Mouse (Mus musculus) forebrain, embryonic 15.5 days (tissue): ENCODE data around the gene Adcy6. TPM values are rescaled to one million over a fixed set of nuclear protein-coding genes. Genes with fewer than 3 reads are reported as not detected.

Experiments
- ATAC-seq: fragments of 200-750 bp; cut with Nextera tagmentation; replicated peaks from 2 replicates; pipeline ENCODE4 v1.8.0; 2017; ENCODE audit warnings: mild to moderate bottlenecking, moderate TSS enrichment, moderate library complexity
- H3K27ac ChIP-seq: fragments of 300-500 bp; sonication (generic); replicated peaks from 2 replicates; pipeline ENCODE4 v1.5.1; 2015; ENCODE audit warnings: mild to moderate bottlenecking, inconsistent platforms
- H3K27me3 ChIP-seq: fragments of 300-500 bp; sonication (generic); 2 replicates; pipeline ENCODE4 v1.6.1; 2015; ENCODE audit warnings: inconsistent platforms
- H3K36me3 ChIP-seq: fragments of 300-500 bp; sonication (generic); 2 replicates; pipeline ENCODE4 v1.6.1; 2015; ENCODE audit warnings: mild to moderate bottlenecking, inconsistent platforms
- H3K4me1 ChIP-seq: fragments of 300-500 bp; sonication (generic); 2 replicates; pipeline ENCODE4 v1.6.1; 2015; ENCODE audit warnings: inconsistent platforms
- H3K4me2 ChIP-seq: fragments of 300-500 bp; sonication (generic); replicated peaks from 2 replicates; pipeline ENCODE4 v1.6.1; 2015; ENCODE audit warnings: mild to moderate bottlenecking, inconsistent platforms
- H3K4me3 ChIP-seq: fragments of 300-500 bp; sonication (generic); 2 replicates; pipeline ENCODE4 v1.5.1; 2015; ENCODE audit warnings: mild to moderate bottlenecking, inconsistent platforms
- H3K9ac ChIP-seq: fragments of 300-500 bp; sonication (generic); replicated peaks from 2 replicates; pipeline ENCODE4 v1.6.1; 2015; ENCODE audit warnings: mild to moderate bottlenecking, inconsistent platforms
- H3K9me3 ChIP-seq: fragments of 300-500 bp; sonication (generic); 2 replicates; pipeline ENCODE4 v1.6.1; 2016; ENCODE audit warnings: inconsistent platforms
- WGBS: fragments of 180-500 bp; shearing (Covaris S2); methylation state at CpG from one replicate; pipeline ENCODE4 v1.1.7; 2015; ENCODE audit warnings: mixed read lengths; 5-methylcytosine and 5-hydroxymethylcytosine counted together
- polyA plus RNA-seq: library from polyadenylated mRNA; unstranded; fragments of >200 nt; fragmentation: Nextera tagmentation; extraction: Ambion mirVana; gene quantifications from 2 replicates; pipeline ENCODE4 v1.2.1, GENCODE M21; 2015

Gene Adcy6
- polyA plus RNA-seq, 1 experiment from 2014 or later, result 12.5 TPM

- Histone ChIP-seq H3K27ac (peak overlapping the region; percentile 21; the same call in 1 of the 2 replicates), H3K36me3 (peaks cover 27% of the 10 kb centered on the region), H3K9ac (peak overlapping the region; percentile 91), H3K9me3 (no peaks in the 10 kb centered on the region), H3K27me3 (no peaks in the 10 kb centered on the region; the same call in 1 of the 2 replicates), H3K4me1 (peaks cover 49% of the 10 kb centered on the region), H3K4me3 (peak overlapping the region; percentile 76), H3K4me2 (peak overlapping the region; percentile 86)
- ATAC-seq, result no peak
- WGBS, result 17% methylated on average over 5 of the region's 5 CpGs
Observed at GRCm38 (mm10) chr15:98636517-98636916, 26.6 kb upstream of the Adcy6 start.

- H3K4me2 ChIP-seq, result peak overlapping the region; percentile 86
- H3K27ac ChIP-seq, result peak overlapping the region; percentile 98
- peak overlapping the region; percentile 76 for H3K4me3 ChIP-seq
- no peaks in the 10 kb centered on the region; the same call in 1 of the 2 replicates for H3K27me3 ChIP-seq
- H3K36me3 ChIP-seq, result peaks cover 15% of the 10 kb centered on the region
- WGBS, result 2% methylated on average over 21 of the region's 21 CpGs
- peaks cover 54% of the 10 kb centered on the region for H3K4me1 ChIP-seq
- no peak; the same call in 1 of the 2 replicates for ATAC-seq
- H3K9ac ChIP-seq, result peak overlapping the region; percentile 91
- no peaks in the 10 kb centered on the region for H3K9me3 ChIP-seq
Observed at GRCm38 (mm10) chr15:98635291-98635841, 25.5 kb upstream of the Adcy6 start.

- peaks cover 8% of the 10 kb centered on the region for H3K36me3 ChIP-seq
- H3K9me3 ChIP-seq, result no peaks in the 10 kb centered on the region
- peak overlapping the region; percentile 98 for H3K27ac ChIP-seq
- H3K27me3 ChIP-seq, result peaks cover 3% of the 10 kb centered on the region; the same call in 1 of the 2 replicates
- H3K9ac ChIP-seq, result peak overlapping the region; percentile 91
- peak overlapping the region; percentile 76 for H3K4me3 ChIP-seq
- peak overlapping the region; percentile 86 for H3K4me2 ChIP-seq
- peaks cover 54% of the 10 kb centered on the region for H3K4me1 ChIP-seq
- ATAC-seq, result peak; percentile 76
- under 1% methylated on average over 51 of the region's 65 CpGs for WGBS
Observed at GRCm38 (mm10) chr15:98634541-98635081, 24.7 kb upstream of the Adcy6 start.

- Histone ChIP-seq H3K27ac (peak overlapping the region; percentile 98), H3K4me1 (peaks cover 57% of the 10 kb centered on the region), H3K4me2 (peak overlapping the region; percentile 86), H3K36me3 (peaks cover 3% of the 10 kb centered on the region; the same call in 1 of the 2 replicates), H3K27me3 (peaks cover 9% of the 10 kb centered on the region; the same call in 1 of the 2 replicates), H3K9me3 (no peaks in the 10 kb centered on the region), H3K4me3 (peak overlapping the region; percentile 76), H3K9ac (peak overlapping the region; percentile 91)
- under 1% methylated on average over 25 of the region's 25 CpGs for WGBS
- ATAC-seq, result peak; percentile 12; the same call in 1 of the 2 replicates
Observed at GRCm38 (mm10) chr15:98633822-98634470, 24.1 kb upstream of the Adcy6 start.

GRCm38 (mm10) chr15:98632921-98633320, 23.0 kb upstream of the Adcy6 start:
- ATAC-seq, result no peak
- Histone ChIP-seq H3K4me3 (peak overlapping the region; percentile 76), H3K27me3 (peaks cover 11% of the 10 kb centered on the region; the same call in 1 of the 2 replicates), H3K4me1 (peaks cover 64% of the 10 kb centered on the region), H3K9ac (peak overlapping the region; percentile 91), H3K27ac (peak overlapping the region; percentile 98), H3K36me3 (peaks cover 3% of the 10 kb centered on the region; the same call in 1 of the 2 replicates), H3K4me2 (peak overlapping the region; percentile 86), H3K9me3 (no peaks in the 10 kb centered on the region)
- 2% methylated on average over 4 of the region's 4 CpGs for WGBS

GRCm38 (mm10) chr15:98632107-98632744, 22.4 kb upstream of the Adcy6 start:
- Histone ChIP-seq H3K27me3 (peaks cover 11% of the 10 kb centered on the region; the same call in 1 of the 2 replicates), H3K4me2 (peak overlapping the region; percentile 86), H3K4me3 (peak overlapping the region; percentile 76), H3K9ac (peak overlapping the region; percentile 91), H3K27ac (peak overlapping the region; percentile 98), H3K9me3 (no peaks in the 10 kb centered on the region), H3K4me1 (peaks cover 58% of the 10 kb centered on the region), H3K36me3 (no peaks in the 10 kb centered on the region)
- WGBS, result 1% methylated on average over 25 of the region's 25 CpGs
- peak; percentile 62 for ATAC-seq

GRCm38 (mm10) chr15:98631493-98631892, 21.6 kb upstream of the Adcy6 start:
- no peaks in the 10 kb centered on the region for H3K9me3 ChIP-seq
- under 1% methylated on average over 18 of the region's 18 CpGs for WGBS
- H3K27me3 ChIP-seq, result peaks cover 11% of the 10 kb centered on the region; the same call in 1 of the 2 replicates
- no peaks in the 10 kb centered on the region for H3K36me3 ChIP-seq
- peak overlapping the region; percentile 76 for H3K4me3 ChIP-seq
- peak overlapping the region; percentile 86 for H3K4me2 ChIP-seq
- H3K9ac ChIP-seq, result peak overlapping the region; percentile 91; the same call in 1 of the 2 replicates
- 0 out of 2 replicates have a peak, but pooled peaks have one; percentile 3 for ATAC-seq
- H3K27ac ChIP-seq, result peak overlapping the region; percentile 98
- peaks cover 50% of the 10 kb centered on the region for H3K4me1 ChIP-seq

- no peak for ATAC-seq
- peak within 1 kb of the TSS; percentile 76 for H3K4me3 ChIP-seq
- peak within 1 kb of the TSS; percentile 98 for H3K27ac ChIP-seq
- H3K4me1 ChIP-seq, result peaks cover 41% of the 10 kb centered on the region
- peaks cover 11% of the 10 kb centered on the region; the same call in 1 of the 2 replicates for H3K27me3 ChIP-seq
- H3K9ac ChIP-seq, result peak within 1 kb of the TSS; percentile 91; the same call in 1 of the 2 replicates
- no peaks in the 10 kb centered on the region for H3K36me3 ChIP-seq
- WGBS, result 46% methylated on average over 4 of the region's 4 CpGs
- H3K4me2 ChIP-seq, result peak within 1 kb of the TSS; percentile 86
- no peaks in the 10 kb centered on the region for H3K9me3 ChIP-seq
Observed at GRCm38 (mm10) chr15:98630540-98630939, 20.7 kb upstream of the Adcy6 start, which contains the start of gene Cacnb3. TSS of gene Cacnb3 (plus strand) at chr15:98630840.

- Histone ChIP-seq H3K4me3 (no peak overlapping the region), H3K4me1 (peaks cover 40% of the 10 kb centered on the region), H3K9ac (0 out of 2 replicates have a peak overlapping the region, but pooled peaks have one; percentile 1), H3K4me2 (0 out of 2 replicates have a peak overlapping the region, but pooled peaks have one; percentile 32), H3K27me3 (peaks cover 11% of the 10 kb centered on the region; the same call in 1 of the 2 replicates), H3K9me3 (no peaks in the 10 kb centered on the region), H3K27ac (no peak overlapping the region), H3K36me3 (no peaks in the 10 kb centered on the region)
- WGBS, result 60% methylated on average over 6 of the region's 6 CpGs
- no peak for ATAC-seq
Observed at GRCm38 (mm10) chr15:98629464-98629863, 19.6 kb upstream of the Adcy6 start.

GRCm38 (mm10) chr15:98628589-98629254, 18.8 kb upstream of the Adcy6 start:
- WGBS, result 9% methylated on average over 20 of the region's 20 CpGs
- Histone ChIP-seq H3K36me3 (no peaks in the 10 kb centered on the region), H3K4me2 (peak overlapping the region; percentile 32), H3K27ac (peak overlapping the region; percentile 34; the same call in 1 of the 2 replicates), H3K4me1 (peaks cover 37% of the 10 kb centered on the region), H3K9ac (peak overlapping the region; percentile 12; the same call in 1 of the 2 replicates), H3K4me3 (peak overlapping the region; percentile 13; the same call in 1 of the 2 replicates), H3K27me3 (peaks cover 11% of the 10 kb centered on the region; the same call in 1 of the 2 replicates), H3K9me3 (no peaks in the 10 kb centered on the region)
- no peak for ATAC-seq
